Mouse (Mus musculus): ENCODE results near the gene Polr3c.

GRCm38 (mm10) chr3:96777120-96777519 lies 49.7 kb upstream of the Polr3c start:
- TF ChIP-seq EP300 (optimal IDR thresholded peaks at IDR 0.05): no peak
- TF ChIP-seq CTCF (IDR thresholded peaks at IDR 0.05; ENCODE audit: low read depth): no peak
